Mouse (Mus musculus) stomach, postnatal 0 days (tissue): ENCODE measurements around the gene Scyl3.

Experiments
- CTCF ChIP-seq: IDR thresholded peaks from 2 replicates; pipeline ENCODE4 v1.5.1; 2016; ENCODE audit warnings: antibody characterized with exemption, low read depth, mild to moderate bottlenecking, moderate library complexity
- EP300 ChIP-seq: optimal IDR thresholded peaks from 2 replicates; pipeline ENCODE3; 2016; ENCODE audit warnings: antibody characterized with exemption

DNA sequence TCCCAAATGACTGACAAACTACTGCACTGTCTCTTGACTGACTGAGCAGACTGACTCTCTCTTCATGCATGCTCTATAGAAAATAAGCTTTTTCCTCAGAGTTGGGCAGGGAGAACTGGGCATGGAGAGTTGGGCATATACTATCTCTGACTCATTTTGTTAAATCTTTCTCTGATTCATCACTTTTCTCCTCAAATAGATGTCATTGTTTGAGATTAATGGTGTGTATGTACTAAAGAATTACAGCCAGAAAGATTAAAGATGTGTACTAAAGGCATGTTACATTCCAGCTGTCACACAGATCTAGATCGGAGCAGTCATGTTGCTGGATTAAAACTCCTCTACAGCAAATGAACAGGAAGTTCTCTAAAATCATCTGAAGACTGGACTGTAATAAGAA, 45.6 kb downstream of the Scyl3 start:
- TF ChIP-seq EP300 (no peak), CTCF (no peak)
